Mouse (Mus musculus) neural tube, embryonic 13.5 days (tissue): Measurements from ENCODE around the gene 0610009B22Rik. TPM values are rescaled to one million over a fixed set of nuclear protein-coding genes. Genes with fewer than 3 reads are reported as not detected.

ENCODE experiments used
- ATAC-seq: fragments of 200-750 bp; cut with Nextera tagmentation; 2 replicates; pipeline ENCODE4 v1.8.0; 2017; ENCODE audit warnings: low read depth, mild to moderate bottlenecking, moderate TSS enrichment, moderate library complexity
- H3K27ac ChIP-seq: fragments of 300-500 bp; sonication (generic); replicated peaks from 2 replicates; pipeline ENCODE4 v1.5.1; 2015; ENCODE audit warnings: moderate library complexity, mild to moderate bottlenecking, inconsistent platforms
- H3K27me3 ChIP-seq: fragments of 300-500 bp; sonication (generic); 2 replicates; pipeline ENCODE4 v1.6.1; 2015; ENCODE audit warnings: mild to moderate bottlenecking, inconsistent platforms
- H3K36me3 ChIP-seq: fragments of 300-500 bp; sonication (generic); 2 replicates; pipeline ENCODE4 v1.6.1; 2015; ENCODE audit warnings: mild to moderate bottlenecking, inconsistent platforms
- H3K4me1 ChIP-seq: fragments of 300-500 bp; sonication (generic); replicated peaks from 2 replicates; pipeline ENCODE4 v1.6.1; 2015; ENCODE audit warnings: inconsistent platforms
- H3K4me2 ChIP-seq: fragments of 300-500 bp; sonication (generic); 2 replicates; pipeline ENCODE4 v1.6.1; 2015; ENCODE audit warnings: inconsistent platforms, mild to moderate bottlenecking, moderate library complexity
- H3K4me3 ChIP-seq: fragments of 300-500 bp; sonication (generic); 2 replicates; pipeline ENCODE4 v1.5.1; 2015; ENCODE audit warnings: mild to moderate bottlenecking, inconsistent platforms
- H3K9ac ChIP-seq: fragments of 300-500 bp; sonication (generic); 2 replicates; pipeline ENCODE4 v1.6.1; 2015; ENCODE audit warnings: moderate library complexity, mild to moderate bottlenecking, inconsistent platforms
- H3K9me3 ChIP-seq: fragments of 300-500 bp; sonication (generic); 2 replicates; pipeline ENCODE4 v1.6.1; 2016; ENCODE audit warnings: inconsistent platforms
- WGBS: fragments of 180-500 bp; shearing (Covaris S2); methylation state at CpG from one replicate; pipeline ENCODE4 v1.1.7; 2015; 5-methylcytosine and 5-hydroxymethylcytosine counted together
- polyA plus RNA-seq: library from polyadenylated mRNA; unstranded; fragments of >200 nt; fragmentation: Nextera tagmentation; extraction: Ambion mirVana; gene quantifications from 2 replicates; pipeline ENCODE4 v1.2.1, GENCODE M21; 2015

Gene 0610009B22Rik
- polyA plus RNA-seq, 1 experiment from 2014 or later: 136 TPM

DNA sequence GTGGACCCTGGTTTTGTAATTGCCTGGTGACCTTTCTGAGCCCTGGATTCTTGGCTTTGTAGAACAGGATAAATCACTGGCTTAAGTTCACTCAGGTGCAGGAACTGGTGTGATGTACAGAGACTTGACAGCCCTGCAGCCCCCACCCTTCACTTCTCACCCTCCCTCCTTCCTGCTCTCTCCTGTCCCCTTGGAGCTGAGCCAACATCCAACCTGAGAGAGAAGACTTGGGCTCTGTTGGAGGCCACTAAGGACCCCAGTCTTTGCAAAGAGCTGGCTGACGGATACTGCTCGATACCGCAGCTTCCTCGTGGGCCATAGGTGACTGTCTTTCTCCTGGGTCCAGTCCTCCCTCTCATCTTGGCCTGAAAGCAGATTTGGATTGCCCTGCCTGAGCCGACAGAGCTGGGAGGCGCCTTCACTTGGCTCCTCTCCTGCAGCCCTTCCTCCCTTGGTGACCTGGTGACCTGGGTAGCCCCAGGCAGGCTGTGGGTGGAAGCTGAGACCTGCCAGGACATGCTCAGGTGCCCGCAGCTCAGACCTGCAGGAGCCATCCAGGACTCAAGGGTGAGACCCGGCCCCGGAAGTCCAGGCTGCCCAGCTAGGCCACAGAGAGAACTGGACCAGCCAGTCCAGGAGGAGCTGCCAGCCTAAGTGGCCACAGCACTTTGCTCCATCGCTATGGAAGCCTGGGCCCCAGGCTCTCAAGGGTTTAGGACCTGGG is 31.7 kb downstream of the 0610009B22Rik start:
- Histone ChIP-seq H3K4me3 (no peak overlapping the region), H3K36me3 (no peaks in the 10 kb centered on the region), H3K4me1 (peaks cover 12% of the 10 kb centered on the region), H3K9me3 (no peaks in the 10 kb centered on the region), H3K27me3 (peaks cover 2% of the 10 kb centered on the region; the same call in 1 of the 2 replicates), H3K27ac (no peak overlapping the region), H3K9ac (no peak overlapping the region), H3K4me2 (no peak overlapping the region)
- no peak for ATAC-seq
- WGBS: 82% methylated on average over 10 of the region's 10 CpGs

DNA sequence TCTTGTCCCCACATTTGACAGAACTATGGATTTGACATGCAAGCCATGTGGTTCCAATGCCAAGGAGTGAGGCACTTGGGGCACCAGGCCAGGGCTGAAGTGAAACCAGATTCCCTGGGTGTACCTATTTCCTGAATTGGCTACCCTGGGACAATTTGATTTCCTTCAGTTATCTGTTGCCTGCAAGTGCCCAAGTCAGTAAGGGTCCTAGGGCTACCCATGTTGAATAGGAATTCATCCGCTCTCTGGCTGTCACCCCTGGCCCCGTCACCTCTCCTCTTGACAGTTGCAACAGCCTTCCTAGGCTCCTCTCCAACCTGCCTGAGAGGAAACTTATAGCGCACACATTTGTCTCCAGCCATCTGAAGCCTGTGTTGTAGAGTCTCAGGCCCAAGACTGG is 33.8 kb downstream of the 0610009B22Rik start:
- no peak for ATAC-seq
- H3K27me3 ChIP-seq: peaks cover 8% of the 10 kb centered on the region
- H3K4me1 ChIP-seq: peaks cover 24% of the 10 kb centered on the region
- H3K9me3 ChIP-seq: no peaks in the 10 kb centered on the region
- H3K4me2 ChIP-seq: no peak overlapping the region
- no peaks in the 10 kb centered on the region for H3K36me3 ChIP-seq
- no peak overlapping the region for H3K4me3 ChIP-seq
- 92% methylated on average over 3 of the region's 3 CpGs for whole genome bisulfite sequencing
- no peak overlapping the region for H3K9ac ChIP-seq
- no peak overlapping the region for H3K27ac ChIP-seq

DNA sequence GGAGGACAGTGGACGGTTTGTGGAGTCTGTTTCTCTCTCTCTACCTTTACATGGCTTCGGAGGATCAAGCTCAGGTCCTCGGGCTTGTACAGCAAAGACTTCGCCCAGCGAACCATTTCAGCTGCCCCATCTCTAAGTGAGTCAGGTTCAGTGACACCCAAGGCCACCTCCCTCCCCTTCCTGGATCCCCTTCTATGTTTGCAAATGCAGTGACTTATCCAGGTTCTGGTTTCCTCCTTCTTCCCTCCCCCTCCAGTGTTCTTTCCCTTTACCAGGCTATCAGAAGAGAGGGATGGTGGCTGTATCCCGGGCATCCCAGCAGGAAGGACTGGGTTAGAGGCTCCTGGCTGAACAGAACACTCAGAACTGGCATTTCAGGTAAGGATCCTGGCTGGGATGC is 34.9 kb downstream of the 0610009B22Rik start:
- Histone ChIP-seq H3K4me1 (peaks cover 30% of the 10 kb centered on the region), H3K9me3 (no peaks in the 10 kb centered on the region), H3K27me3 (peaks cover 20% of the 10 kb centered on the region), H3K9ac (no peak overlapping the region), H3K4me2 (no peak overlapping the region), H3K27ac (no peak overlapping the region), H3K4me3 (no peak overlapping the region), H3K36me3 (no peaks in the 10 kb centered on the region)
- WGBS: 87% methylated on average over 6 of the region's 6 CpGs
- ATAC-seq: no peak

DNA sequence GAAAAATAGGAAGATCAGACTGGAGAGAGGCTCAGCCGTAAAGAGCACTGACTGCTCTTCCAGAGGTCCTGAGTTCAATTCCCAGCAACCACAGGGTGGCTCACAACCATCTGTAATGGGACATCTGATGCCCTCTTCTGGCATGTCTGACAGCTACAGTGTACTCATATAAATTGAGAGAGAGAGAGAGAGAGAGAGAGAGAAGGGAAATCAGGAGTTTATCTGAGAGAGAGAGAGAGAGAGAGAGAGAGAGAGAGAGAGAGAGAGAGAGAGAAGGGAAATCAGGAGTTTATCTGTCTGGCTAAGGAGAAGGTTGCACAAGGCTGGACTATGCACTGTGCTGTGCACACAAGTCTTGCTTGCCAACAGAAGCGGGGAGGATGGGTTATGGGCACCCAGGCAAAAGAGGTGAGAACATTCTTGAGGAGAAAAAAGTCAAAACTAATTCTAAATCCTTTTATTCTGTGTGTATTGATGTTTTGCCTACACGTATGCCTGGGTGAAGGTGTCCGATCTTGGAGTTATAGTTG is 35.7 kb downstream of the 0610009B22Rik start:
- Histone ChIP-seq H3K4me2 (no peak overlapping the region), H3K27ac (no peak overlapping the region), H3K36me3 (no peaks in the 10 kb centered on the region), H3K9me3 (no peaks in the 10 kb centered on the region), H3K4me3 (no peak overlapping the region), H3K4me1 (peaks cover 29% of the 10 kb centered on the region), H3K27me3 (peaks cover 20% of the 10 kb centered on the region), H3K9ac (no peak overlapping the region)
- WGBS: 93% methylated on average over 4 of the region's 4 CpGs
- ATAC-seq: no peak

DNA sequence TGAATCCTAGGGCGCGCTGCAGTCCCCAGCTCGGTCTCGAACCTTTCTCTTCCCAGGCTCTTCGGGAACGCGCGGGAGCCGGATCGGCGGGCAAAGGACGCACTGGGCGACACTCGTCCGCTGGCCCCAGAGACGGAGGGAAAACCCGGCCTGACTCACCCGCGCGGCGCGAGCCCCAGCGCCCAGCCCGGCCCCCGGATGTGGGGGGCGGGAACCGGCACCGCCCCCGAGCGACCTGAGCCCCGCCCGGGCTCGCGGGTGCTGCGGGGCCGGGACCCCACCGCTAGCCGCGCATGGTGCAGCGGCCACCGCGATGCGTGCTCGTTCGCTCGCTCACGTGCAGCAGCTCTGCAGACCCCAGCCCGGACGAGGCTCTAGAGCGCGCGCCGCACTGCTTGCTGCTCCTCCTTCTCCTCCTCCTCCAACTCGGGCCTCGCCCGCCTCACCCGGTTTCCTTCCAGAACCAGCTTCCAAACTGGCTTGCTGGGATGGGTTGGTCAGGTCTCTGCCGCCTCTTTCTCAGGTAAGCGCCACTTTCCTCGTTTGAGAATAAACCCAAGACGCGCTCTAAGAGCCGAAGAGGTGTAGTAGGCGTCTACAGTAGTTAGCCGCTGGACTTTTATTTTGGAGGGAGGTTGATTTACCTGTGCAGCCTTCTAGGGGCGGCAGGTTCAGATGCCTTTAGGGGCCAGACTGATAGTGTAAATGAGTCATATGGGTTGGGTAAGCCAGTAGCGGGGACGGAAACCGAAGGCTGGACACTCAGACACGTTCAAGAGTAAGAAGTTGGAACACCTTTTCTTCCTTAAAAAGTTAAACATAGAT is 37.8 kb downstream of the 0610009B22Rik start, which contains the start of the genes N4bp3 and D930048N14Rik:
Gene N4bp3 (minus strand): TSS at position 152 of the 825 bp plus-strand sequence.
Gene D930048N14Rik (plus strand): TSS at position 264 of the 825 bp plus-strand sequence.
- Histone ChIP-seq H3K36me3 (no peaks in the 10 kb centered on the region), H3K27ac (0 out of 2 replicates have a peak within 1 kb of the TSS, but pooled peaks have one; percentile 38), H3K4me2 (peak within 1 kb of the TSS; percentile 93), H3K9me3 (no peaks in the 10 kb centered on the region), H3K27me3 (peaks cover 20% of the 10 kb centered on the region), H3K4me3 (peak within 1 kb of the TSS; percentile 61), H3K4me1 (peaks cover 40% of the 10 kb centered on the region), H3K9ac (peak within 1 kb of the TSS; percentile 80)
- WGBS: 1% methylated on average over 70 of the region's 70 CpGs
- ATAC-seq: peak; percentile 44

DNA sequence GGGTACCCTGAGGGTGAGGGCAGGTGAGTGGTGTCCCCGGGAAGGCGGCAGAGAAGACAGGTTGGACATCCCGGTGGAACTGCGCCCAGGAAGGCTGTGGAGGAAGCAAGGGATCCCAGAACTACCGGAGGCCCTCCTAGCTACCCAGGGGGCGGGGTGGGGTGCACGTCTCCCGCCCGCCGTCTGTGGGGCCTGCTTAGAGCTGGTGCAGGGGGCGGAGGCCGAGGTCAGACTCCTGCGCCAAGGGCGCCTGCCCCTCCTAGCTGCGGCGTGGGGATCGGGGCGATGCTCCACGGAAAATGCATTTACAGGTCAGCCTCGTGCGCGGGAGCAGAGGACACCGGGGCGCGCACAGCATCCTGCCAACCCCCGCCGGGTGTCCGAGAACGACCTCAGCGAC is 38.4 kb downstream of the 0610009B22Rik start:
- Histone ChIP-seq H3K9ac (peak overlapping the region; percentile 80), H3K4me1 (peaks cover 43% of the 10 kb centered on the region), H3K4me3 (peak overlapping the region; percentile 61), H3K36me3 (no peaks in the 10 kb centered on the region), H3K9me3 (no peaks in the 10 kb centered on the region), H3K27ac (0 out of 2 replicates have a peak overlapping the region, but pooled peaks have one; percentile 7), H3K4me2 (peak overlapping the region; percentile 93), H3K27me3 (peaks cover 20% of the 10 kb centered on the region)
- under 1% methylated on average over 30 of the region's 30 CpGs for WGBS
- ATAC-seq: peak; percentile 28; the same call in 1 of the 2 replicates

DNA sequence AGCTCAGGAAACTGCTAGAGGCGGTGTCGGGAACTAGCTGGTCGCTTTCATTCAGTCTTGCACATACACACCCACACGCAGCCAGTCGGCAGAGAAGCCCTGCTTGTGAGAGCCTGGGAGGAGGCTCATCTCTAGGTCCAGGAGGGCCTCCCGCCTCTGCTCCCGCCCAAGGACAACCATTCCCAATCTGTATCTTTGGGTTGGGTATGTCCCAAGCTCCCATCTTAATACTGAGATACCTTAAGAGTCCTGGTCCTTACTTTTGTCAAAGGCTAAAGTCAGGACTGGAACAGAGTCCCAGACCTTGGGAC is 38.8 kb downstream of the 0610009B22Rik start:
- no peaks in the 10 kb centered on the region for H3K9me3 ChIP-seq
- H3K9ac ChIP-seq: peak overlapping the region; percentile 80
- H3K4me1 ChIP-seq: peaks cover 44% of the 10 kb centered on the region
- H3K4me2 ChIP-seq: peak overlapping the region; percentile 93
- no peaks in the 10 kb centered on the region for H3K36me3 ChIP-seq
- ATAC-seq: no peak
- H3K4me3 ChIP-seq: peak overlapping the region; percentile 61
- WGBS: 7% methylated on average over 7 of the region's 7 CpGs
- H3K27me3 ChIP-seq: peaks cover 20% of the 10 kb centered on the region
- H3K27ac ChIP-seq: no peak overlapping the region

DNA sequence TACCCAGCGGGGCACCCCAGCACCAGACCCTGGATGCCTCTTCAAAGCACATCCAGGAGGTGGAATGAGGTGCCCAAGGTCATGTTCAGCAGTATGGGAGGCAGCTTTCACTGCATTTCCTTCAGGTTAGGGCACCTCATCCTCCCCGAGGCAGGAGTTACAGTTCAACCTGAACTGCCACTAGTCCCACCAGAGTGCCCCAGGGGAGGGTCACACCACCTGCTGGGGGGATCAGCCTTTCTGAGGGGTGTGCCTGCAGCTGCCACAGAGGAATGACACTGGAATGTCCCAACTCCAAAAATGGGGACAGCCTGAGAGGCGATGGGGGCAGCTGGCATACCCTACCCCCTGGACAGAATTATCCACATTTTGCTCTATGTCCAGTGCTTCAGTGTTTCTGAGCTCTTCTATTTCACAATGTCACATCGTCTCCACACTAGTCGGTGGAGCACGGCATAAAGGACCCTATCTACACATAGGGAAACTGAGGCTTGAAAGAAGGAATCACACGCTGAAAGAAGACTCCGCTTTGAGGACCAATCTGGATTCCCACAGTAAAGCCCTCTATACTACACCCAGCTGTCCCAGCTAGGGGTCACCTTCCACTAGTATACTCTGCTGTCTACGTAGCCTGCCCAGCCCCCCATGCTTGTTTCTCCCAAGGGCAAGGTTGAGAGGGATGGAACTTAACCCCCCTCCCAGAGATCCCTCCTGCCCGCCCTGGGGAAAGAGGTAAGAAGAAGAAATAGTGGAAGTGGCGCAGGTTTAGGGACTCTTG is 39.4 kb downstream of the 0610009B22Rik start:
- H3K36me3 ChIP-seq: 0 out of 2 replicates have a peak, but pooled peaks cover 2% of the 10 kb centered on the region
- peaks cover 20% of the 10 kb centered on the region for H3K27me3 ChIP-seq
- H3K4me2 ChIP-seq: peak overlapping the region; percentile 93
- peaks cover 44% of the 10 kb centered on the region for H3K4me1 ChIP-seq
- peak overlapping the region; percentile 80 for H3K9ac ChIP-seq
- H3K9me3 ChIP-seq: no peaks in the 10 kb centered on the region
- H3K27ac ChIP-seq: peak overlapping the region; percentile 67
- 27% methylated on average over 11 of the region's 11 CpGs for WGBS
- no peak for ATAC-seq
- peak overlapping the region; percentile 61 for H3K4me3 ChIP-seq

DNA sequence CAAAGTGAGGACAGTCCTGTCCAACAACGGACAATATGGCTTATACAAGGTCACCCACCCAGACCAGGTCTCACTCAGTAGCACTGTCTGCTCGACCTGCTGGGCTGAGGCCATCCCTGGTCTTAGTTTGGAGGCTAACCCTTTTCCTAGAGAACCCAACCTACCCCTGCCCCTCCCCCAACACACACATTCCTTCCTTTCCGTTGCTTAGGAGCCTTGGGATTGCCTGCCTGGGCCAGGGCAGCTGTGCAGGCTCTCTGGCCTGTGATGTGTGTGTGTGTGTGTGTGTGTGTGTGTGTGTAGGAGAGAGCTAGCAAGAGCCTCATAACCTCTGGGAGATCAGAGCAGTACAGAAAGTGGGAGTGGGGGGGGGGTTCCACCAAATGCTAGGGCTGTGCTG is 40.1 kb downstream of the 0610009B22Rik start:
- Histone ChIP-seq H3K36me3 (0 out of 2 replicates have a peak, but pooled peaks cover 8% of the 10 kb centered on the region), H3K4me2 (peak overlapping the region; percentile 93), H3K27ac (peak overlapping the region; percentile 67), H3K9ac (0 out of 2 replicates have a peak overlapping the region, but pooled peaks have one; percentile 17), H3K4me1 (peaks cover 50% of the 10 kb centered on the region), H3K9me3 (no peaks in the 10 kb centered on the region), H3K27me3 (peaks cover 20% of the 10 kb centered on the region), H3K4me3 (peak overlapping the region; percentile 61)
- peak; percentile 45; the same call in 1 of the 2 replicates for ATAC-seq
- 13% methylated on average over 3 of the region's 3 CpGs for WGBS

DNA sequence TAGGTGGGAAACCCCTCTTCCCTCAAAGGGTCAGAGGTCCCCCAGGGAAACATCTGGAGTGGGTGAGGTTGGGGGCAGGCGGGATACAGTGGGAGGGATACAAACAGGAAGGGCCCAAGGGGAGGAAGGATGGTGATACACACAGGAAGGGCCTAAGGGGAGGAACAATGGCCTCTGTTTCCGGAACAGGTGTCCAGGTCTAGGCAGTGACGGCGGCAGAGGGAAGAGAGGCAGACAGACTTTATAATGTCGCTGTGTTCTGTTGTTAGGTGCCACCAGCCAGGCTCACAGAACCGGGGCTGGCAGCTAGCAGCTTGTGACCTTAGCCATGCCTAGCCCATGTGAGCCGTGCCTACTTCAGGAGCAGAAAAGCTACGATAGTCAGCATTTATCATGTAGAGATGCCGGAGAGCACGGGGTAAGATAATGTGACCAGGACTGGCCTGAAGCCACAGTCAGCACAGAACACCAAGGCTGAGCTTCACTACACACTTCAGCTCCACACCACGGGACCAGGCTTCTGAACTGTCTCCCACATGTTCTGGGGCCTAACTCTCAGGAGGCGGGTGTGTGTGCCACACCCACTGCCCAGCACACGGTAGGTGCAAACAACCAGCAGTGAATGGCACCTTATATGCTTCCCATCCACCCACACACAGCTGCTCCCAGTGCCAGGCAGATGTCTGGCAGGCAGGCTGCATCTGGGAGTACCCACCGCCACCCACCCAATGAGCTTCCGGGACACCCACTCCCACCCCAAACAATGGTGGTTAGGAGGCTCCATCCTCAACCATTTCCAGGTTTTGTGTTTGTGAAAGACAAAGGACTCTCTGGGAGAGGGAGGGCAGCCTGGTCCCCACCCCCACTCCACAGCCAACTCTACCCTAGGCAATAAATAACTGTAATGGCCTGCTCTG is 41.7 kb downstream of the 0610009B22Rik start:
- Histone ChIP-seq H3K9ac (no peak overlapping the region; the same call in 1 of the 2 replicates), H3K4me3 (no peak overlapping the region), H3K27me3 (peaks cover 18% of the 10 kb centered on the region), H3K27ac (peak overlapping the region; percentile 72), H3K9me3 (no peaks in the 10 kb centered on the region), H3K36me3 (0 out of 2 replicates have a peak, but pooled peaks cover 8% of the 10 kb centered on the region), H3K4me1 (peaks cover 53% of the 10 kb centered on the region), H3K4me2 (peak overlapping the region; percentile 14; the same call in 1 of the 2 replicates)
- 58% methylated on average over 15 of the region's 15 CpGs for WGBS
- no peak for ATAC-seq
